Mouse (Mus musculus): ENCODE results near the gene Mafg. TPM values are rescaled to one million over a fixed set of nuclear protein-coding genes. Genes with fewer than 3 reads are reported as not detected.

Mafg gene
- polyA plus RNA-seq, 1 experiment from 2014 or later: 23.5 TPM

DNA sequence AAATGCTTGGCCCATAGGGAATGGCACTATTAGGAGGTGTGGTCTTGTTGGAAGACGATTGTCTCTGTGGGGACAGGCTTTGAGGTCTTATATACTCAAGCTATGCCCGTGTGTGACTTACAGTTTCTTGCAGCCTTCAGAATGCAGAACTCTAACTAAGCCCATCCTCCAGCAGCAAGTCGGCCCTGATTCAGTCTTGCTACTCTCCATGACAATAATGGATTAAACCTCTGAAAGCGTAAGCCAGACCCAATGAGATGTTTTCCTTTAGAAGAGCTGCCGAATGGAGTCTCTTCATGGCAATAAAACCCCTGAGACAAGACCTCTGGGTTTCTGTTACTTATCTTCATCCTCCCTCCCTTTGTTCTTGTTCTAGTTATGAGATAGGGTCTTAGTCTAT lies 1.4 kb upstream of the Mafg start:
- no peak overlapping the region for H3K4me3 ChIP-seq (ENCODE audit: low read depth, low read length)
- H3K9ac ChIP-seq (ENCODE audit: low read depth, low read length): no peak overlapping the region
- ATAC-seq (ENCODE audit: low FRiP score): no peak
- no peak overlapping the region for H3K27ac ChIP-seq (ENCODE audit: low read depth, low read length)
- H3K4me1 ChIP-seq (replicated peaks; ENCODE audit: control insufficient read depth, insufficient read depth, low read length): peaks cover 10% of the 10 kb centered on the region; the same call in 1 of the 2 replicates
- H3K36me3 ChIP-seq (ENCODE audit: control insufficient read depth, insufficient read depth, low read length): no peaks in the 10 kb centered on the region
- no peak overlapping the region for H3K4me2 ChIP-seq (replicated peaks; ENCODE audit: low read depth, low read length)
- H3K27me3 ChIP-seq (ENCODE audit: control insufficient read depth, insufficient read depth, low read length): no peaks in the 10 kb centered on the region
- 86% methylated on average over 5 of the region's 5 CpGs for WGBS
- DNase-seq (ENCODE audit: low spot score): no peak
- no peaks in the 10 kb centered on the region for H3K9me3 ChIP-seq (ENCODE audit: control insufficient read depth, low read length)

DNA sequence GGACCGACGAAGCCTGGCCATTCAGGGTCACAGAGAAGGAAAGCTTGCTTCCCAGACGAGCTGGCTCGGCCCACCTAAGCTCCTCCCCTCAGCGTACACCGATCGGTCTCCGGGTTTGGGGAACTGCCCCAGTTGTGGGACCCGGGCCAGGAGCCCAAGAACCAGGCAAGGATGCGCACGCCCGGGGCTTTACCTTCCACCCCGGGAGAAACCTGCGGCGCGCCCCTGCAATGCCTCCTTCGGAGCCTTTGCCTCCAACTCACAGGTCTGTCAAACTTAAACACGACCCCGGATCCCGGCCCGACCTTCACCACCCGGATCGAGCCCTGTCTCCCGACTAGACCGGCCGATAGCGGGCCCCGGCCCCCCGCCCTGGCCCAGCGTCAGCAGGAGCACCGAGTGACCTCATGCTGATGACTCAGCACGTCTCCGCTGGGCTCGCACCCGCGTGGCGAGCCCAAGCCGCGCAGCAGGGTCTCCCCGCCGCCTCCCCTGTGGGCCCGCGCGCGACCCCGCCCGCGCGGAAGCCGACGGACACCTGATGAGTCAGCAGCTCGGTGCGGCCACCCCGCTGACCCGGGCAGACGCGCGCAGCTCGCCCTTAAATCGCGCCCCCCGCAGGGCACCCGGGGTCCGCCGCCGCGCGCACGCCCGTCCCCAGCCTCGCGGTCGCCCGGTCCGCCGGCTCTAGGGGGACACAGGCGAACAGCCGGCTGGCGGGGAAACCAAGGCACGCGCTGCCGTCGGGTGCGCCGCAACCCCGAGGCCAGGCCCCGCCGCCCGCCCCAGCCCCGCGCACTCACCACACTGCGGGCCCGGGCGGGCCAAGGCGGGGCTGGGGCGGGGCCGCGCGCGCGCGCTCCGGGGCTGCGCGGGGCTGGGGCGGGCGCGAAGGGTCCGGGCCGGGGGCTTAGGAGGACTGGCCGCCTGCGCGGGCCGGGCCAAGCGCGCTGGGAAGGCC lies 561 bp downstream of the Mafg start:
- H3K9me3 ChIP-seq (ENCODE audit: control insufficient read depth, low read length): no peaks in the 10 kb centered on the region

DNA sequence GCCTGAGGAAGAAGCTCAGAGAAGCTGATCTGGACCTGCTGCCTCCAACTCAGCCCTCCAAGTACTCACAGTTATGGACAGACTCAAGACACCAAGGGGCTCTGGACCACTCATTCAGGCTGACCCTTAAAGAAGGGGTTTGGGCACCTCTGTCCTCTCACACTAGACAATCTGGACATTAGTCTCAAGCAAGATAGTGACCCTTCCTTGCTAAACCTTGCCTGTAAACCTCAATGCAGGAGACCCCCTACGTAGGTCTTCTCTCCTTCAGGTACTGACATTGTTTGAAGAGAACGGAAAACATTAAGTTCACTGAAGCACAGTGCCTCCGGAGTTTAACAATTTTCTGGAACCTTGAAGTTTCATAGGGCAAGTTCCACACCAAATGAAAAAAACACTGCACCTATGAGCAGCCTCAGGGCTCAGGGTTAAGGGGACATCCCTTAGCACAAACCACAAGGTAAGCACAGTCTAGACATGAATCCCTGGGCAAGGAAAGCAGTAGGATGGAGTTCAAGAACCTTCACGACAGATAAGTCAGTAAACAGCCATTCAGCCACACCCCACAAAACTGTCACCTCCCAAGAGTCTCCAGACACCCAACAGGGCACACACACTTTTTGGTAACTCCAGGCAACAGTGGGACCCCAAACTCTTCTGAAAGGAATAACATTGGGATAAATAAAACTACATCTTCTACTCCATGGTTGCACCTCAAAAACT lies 1.5 kb downstream of the Mafg start:
- no peak overlapping the region for H3K27ac ChIP-seq (ENCODE audit: low read depth, low read length)
- no peaks in the 10 kb centered on the region for H3K9me3 ChIP-seq (ENCODE audit: control insufficient read depth, low read length)
- H3K27me3 ChIP-seq (ENCODE audit: control insufficient read depth, insufficient read depth, low read length): no peaks in the 10 kb centered on the region
- H3K9ac ChIP-seq (ENCODE audit: low read depth, low read length): peak overlapping the region; percentile 83; the same call in 1 of the 2 replicates
- WGBS: 68% methylated on average over 4 of the region's 4 CpGs
- H3K4me1 ChIP-seq (replicated peaks; ENCODE audit: control insufficient read depth, insufficient read depth, low read length): peaks cover 10% of the 10 kb centered on the region; the same call in 1 of the 2 replicates
- peaks cover 3% of the 10 kb centered on the region for H3K36me3 ChIP-seq (ENCODE audit: control insufficient read depth, insufficient read depth, low read length)
- H3K4me2 ChIP-seq (replicated peaks; ENCODE audit: low read depth, low read length): peak overlapping the region; percentile 81
- peak overlapping the region; percentile 94 for H3K4me3 ChIP-seq (ENCODE audit: low read depth, low read length)
- ATAC-seq (ENCODE audit: low FRiP score) (no peak), DNase-seq (ENCODE audit: low spot score) (no peak)

More for the DNA sequence above, 561 bp downstream of the Mafg start:
- H3K4me3 ChIP-seq (ENCODE audit: low read depth, low read length): peak overlapping the region; percentile 94
- under 1% methylated on average over 75 of the region's 116 CpGs for WGBS
- peak; percentile 71 for DNase-seq (ENCODE audit: low spot score)
- H3K9ac ChIP-seq (ENCODE audit: low read depth, low read length): peak overlapping the region; percentile 83
- peak overlapping the region; percentile 82 for H3K27ac ChIP-seq (ENCODE audit: low read depth, low read length)
- peak overlapping the region; percentile 81 for H3K4me2 ChIP-seq (replicated peaks; ENCODE audit: low read depth, low read length)
- ATAC-seq (ENCODE audit: low FRiP score): peak; percentile 88
- peaks cover 10% of the 10 kb centered on the region; the same call in 1 of the 2 replicates for H3K4me1 ChIP-seq (replicated peaks; ENCODE audit: control insufficient read depth, insufficient read depth, low read length)
- no peaks in the 10 kb centered on the region for H3K27me3 ChIP-seq (ENCODE audit: control insufficient read depth, insufficient read depth, low read length)
- H3K36me3 ChIP-seq (ENCODE audit: control insufficient read depth, insufficient read depth, low read length): peaks cover 3% of the 10 kb centered on the region

DNA sequence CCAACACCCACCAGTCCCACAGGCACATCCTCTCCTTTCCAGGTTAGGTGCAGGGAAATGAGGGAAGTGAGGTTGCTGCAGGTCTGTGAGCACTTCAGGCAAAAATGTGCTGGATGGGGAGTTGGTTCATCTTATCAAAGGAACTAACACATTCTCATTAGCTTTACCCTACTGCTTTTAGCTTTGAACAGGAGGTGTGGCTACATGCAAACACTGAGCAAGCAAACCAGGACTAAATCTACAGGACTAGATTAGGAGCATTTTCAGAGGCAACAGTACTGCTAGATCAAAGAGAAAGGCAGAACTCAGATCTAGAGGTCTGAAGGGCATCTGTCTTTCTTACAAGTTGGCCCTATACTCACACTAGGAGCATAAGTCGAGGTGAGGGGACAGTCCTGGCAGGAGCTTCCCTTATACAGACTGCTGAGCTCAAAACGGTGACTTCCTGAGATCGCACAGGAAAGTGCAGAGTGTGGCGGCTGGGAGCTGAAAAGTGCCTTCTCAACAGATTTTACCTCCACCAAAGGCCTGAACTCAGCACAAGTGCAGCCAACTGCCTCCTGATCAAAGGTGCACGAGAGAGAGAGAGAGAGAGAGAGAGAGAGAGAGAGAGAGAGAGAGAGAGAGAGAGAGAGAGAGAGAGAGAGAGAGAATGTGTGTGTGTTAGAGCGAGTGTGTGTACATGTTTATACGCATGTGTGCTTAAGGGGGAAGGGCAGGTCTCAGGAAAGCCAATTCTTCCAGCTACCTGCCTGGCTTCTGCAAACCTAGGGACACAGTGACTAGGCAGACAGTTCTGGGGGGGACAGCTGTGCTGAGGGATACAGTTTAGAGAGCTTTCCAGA lies 2.3 kb downstream of the Mafg start:
- no peak for ATAC-seq (ENCODE audit: low FRiP score)
- Histone ChIP-seq H3K36me3 (ENCODE audit: control insufficient read depth, insufficient read depth, low read length) (peaks cover 3% of the 10 kb centered on the region), H3K4me3 (ENCODE audit: low read depth, low read length) (peak overlapping the region; percentile 94; the same call in 1 of the 2 replicates), H3K4me1 (replicated peaks; ENCODE audit: control insufficient read depth, insufficient read depth, low read length) (peaks cover 10% of the 10 kb centered on the region; the same call in 1 of the 2 replicates), H3K9ac (ENCODE audit: low read depth, low read length) (peak overlapping the region; percentile 11; the same call in 1 of the 2 replicates), H3K9me3 (ENCODE audit: control insufficient read depth, low read length) (no peaks in the 10 kb centered on the region), H3K27me3 (ENCODE audit: control insufficient read depth, insufficient read depth, low read length) (no peaks in the 10 kb centered on the region), H3K27ac (ENCODE audit: low read depth, low read length) (no peak overlapping the region), H3K4me2 (replicated peaks; ENCODE audit: low read depth, low read length) (no peak overlapping the region)
- 41% methylated on average over 7 of the region's 7 CpGs for WGBS
- DNase-seq (ENCODE audit: low spot score): no peak

DNA sequence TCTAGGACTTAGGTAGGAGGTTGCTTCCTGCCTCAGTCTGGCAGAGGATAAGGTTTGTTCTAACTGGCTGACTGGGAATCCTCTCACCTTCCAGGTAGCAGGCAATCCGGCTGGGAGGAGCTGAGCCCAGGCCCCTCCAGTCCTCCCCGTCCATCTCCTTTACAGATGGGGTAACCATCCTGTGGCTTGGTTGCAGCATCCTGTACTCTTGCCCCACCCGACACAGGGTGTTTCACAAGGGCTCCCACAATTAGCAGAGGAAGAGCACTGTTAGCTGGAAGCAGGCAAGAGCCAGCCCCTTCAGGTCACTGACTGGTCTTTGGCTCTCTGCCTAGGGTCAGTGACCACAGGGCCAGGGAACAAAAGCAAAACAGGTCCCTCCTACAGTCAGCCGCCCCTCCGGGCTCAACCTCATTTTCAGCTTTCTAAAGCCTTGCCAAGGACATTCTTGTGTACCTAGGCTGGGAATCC lies 3.0 kb downstream of the Mafg start:
- WGBS: 42% methylated on average over 5 of the region's 5 CpGs

DNA sequence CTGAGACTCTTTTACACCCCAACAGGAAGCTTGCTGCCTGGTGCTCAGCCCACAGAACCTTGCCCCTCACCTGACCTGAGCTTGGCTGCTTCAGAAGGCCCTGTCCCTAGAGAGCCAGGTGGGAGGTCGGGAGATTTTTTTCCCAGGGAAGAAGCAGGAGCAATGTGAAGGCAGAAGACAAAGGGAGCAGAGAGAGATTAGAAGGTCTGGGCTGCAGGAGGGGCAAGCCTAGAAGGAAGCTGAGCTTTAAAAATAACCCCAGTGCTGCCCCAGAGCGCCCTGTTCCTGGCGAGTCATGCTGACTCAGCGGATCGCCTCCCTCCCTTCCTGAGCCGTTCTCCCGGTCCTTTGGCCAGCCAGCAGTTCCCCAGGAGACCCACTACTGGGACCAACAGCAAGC lies 3.5 kb downstream of the Mafg start:
- Histone ChIP-seq H3K4me3 (ENCODE audit: low read depth, low read length) (no peak overlapping the region), H3K36me3 (ENCODE audit: control insufficient read depth, insufficient read depth, low read length) (peaks cover 3% of the 10 kb centered on the region), H3K9ac (ENCODE audit: low read depth, low read length) (peak overlapping the region; percentile 11; the same call in 1 of the 2 replicates), H3K4me1 (replicated peaks; ENCODE audit: control insufficient read depth, insufficient read depth, low read length) (peaks cover 15% of the 10 kb centered on the region), H3K4me2 (replicated peaks; ENCODE audit: low read depth, low read length) (no peak overlapping the region), H3K27me3 (ENCODE audit: control insufficient read depth, insufficient read depth, low read length) (no peaks in the 10 kb centered on the region), H3K27ac (ENCODE audit: low read depth, low read length) (0 out of 2 replicates have a peak overlapping the region, but pooled peaks have one; percentile 12), H3K9me3 (ENCODE audit: control insufficient read depth, low read length) (no peaks in the 10 kb centered on the region)
- no peak for ATAC-seq (ENCODE audit: low FRiP score)
- 29% methylated on average over 7 of the region's 7 CpGs for WGBS
- DNase-seq (ENCODE audit: low spot score): no peak

More for the DNA sequence above, 3.0 kb downstream of the Mafg start:
- no peaks in the 10 kb centered on the region for H3K9me3 ChIP-seq (ENCODE audit: control insufficient read depth, low read length)
- 0 out of 2 replicates have a peak overlapping the region, but pooled peaks have one; percentile 12 for H3K27ac ChIP-seq (ENCODE audit: low read depth, low read length)
- H3K4me3 ChIP-seq (ENCODE audit: low read depth, low read length): no peak overlapping the region
- peaks cover 11% of the 10 kb centered on the region for H3K4me1 ChIP-seq (replicated peaks; ENCODE audit: control insufficient read depth, insufficient read depth, low read length)
- ATAC-seq (ENCODE audit: low FRiP score) (no peak), DNase-seq (ENCODE audit: low spot score) (no peak)
- H3K27me3 ChIP-seq (ENCODE audit: control insufficient read depth, insufficient read depth, low read length): no peaks in the 10 kb centered on the region
- peaks cover 3% of the 10 kb centered on the region for H3K36me3 ChIP-seq (ENCODE audit: control insufficient read depth, insufficient read depth, low read length)
- peak overlapping the region; percentile 11; the same call in 1 of the 2 replicates for H3K9ac ChIP-seq (ENCODE audit: low read depth, low read length)
- H3K4me2 ChIP-seq (replicated peaks; ENCODE audit: low read depth, low read length): no peak overlapping the region

DNA sequence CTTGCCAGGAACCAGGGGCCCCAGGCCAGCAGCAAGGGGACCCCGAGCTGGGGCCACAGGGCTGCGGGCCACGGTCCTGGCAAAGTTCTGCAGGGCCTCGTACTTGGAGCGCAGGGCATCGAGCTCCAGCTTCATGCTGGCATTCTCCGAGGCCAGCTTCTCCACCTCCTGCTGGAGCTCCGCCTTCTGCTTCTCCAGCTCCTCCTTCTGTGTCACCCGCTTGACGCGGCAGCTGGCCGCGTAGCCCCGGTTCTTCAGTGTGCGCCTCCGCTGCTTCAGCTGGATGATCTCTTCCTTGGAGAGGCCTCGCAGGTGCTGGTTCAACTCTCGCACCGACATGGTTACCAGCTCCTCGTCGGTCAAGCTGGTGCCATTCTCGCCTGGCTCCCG lies 4.1 kb downstream of the Mafg start:
- ATAC-seq (ENCODE audit: low FRiP score) (no peak), DNase-seq (ENCODE audit: low spot score) (no peak)
- no peaks in the 10 kb centered on the region for H3K27me3 ChIP-seq (ENCODE audit: control insufficient read depth, insufficient read depth, low read length)
- 0 out of 2 replicates have a peak overlapping the region, but pooled peaks have one; percentile 12 for H3K27ac ChIP-seq (ENCODE audit: low read depth, low read length)
- H3K4me1 ChIP-seq (replicated peaks; ENCODE audit: control insufficient read depth, insufficient read depth, low read length): peaks cover 15% of the 10 kb centered on the region
- no peak overlapping the region for H3K4me2 ChIP-seq (replicated peaks; ENCODE audit: low read depth, low read length)
- H3K4me3 ChIP-seq (ENCODE audit: low read depth, low read length): no peak overlapping the region
- no peak overlapping the region for H3K9ac ChIP-seq (ENCODE audit: low read depth, low read length)
- no peaks in the 10 kb centered on the region for H3K9me3 ChIP-seq (ENCODE audit: control insufficient read depth, low read length)
- 80% methylated on average over 21 of the region's 23 CpGs for WGBS
- peaks cover 3% of the 10 kb centered on the region for H3K36me3 ChIP-seq (ENCODE audit: control insufficient read depth, insufficient read depth, low read length)

Measured in hindbrain, embryonic 11.5 days (tissue).